Mouse (Mus musculus): ENCODE data around the gene Fn1. TPM values are rescaled to one million over a fixed set of nuclear protein-coding genes. Genes with fewer than 3 reads are reported as not detected.

Fn1 gene
- total RNA-seq, 2 experiments from 2014 or later: 48.9 to 52.3 TPM

DNA sequence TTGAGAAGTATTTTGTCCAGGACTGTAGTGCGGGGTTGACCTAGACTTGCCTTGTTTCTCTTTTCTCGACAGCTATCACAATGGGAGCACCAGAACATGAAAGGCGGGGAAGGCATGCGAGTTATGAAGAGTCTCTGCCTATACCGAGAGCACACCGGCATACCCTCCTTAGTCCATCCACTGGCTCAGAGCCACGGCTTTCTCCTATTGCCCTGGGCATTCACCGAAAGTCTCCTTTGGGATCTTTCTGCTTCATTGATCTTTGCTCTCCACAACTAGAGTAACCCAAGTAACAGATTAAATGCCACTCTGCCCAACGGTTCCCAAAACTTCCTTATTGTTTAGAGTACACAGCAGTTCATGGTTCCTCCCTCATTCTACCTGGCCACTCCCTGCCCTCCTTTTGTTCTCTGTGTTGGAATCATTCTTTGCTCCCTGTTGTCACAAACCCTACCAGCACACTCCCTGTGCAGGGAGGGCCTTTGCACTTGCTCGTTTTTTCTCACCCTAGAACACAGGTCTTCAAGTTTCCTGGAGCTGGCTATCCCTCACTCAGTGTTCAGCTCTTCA, 102.3 kb downstream of the Fn1 start:
- DNase-seq (ENCODE audit: low spot score in 2 of 2): no peak
- intact Hi-C loops (cut with DNase I): no loop called here

DNA sequence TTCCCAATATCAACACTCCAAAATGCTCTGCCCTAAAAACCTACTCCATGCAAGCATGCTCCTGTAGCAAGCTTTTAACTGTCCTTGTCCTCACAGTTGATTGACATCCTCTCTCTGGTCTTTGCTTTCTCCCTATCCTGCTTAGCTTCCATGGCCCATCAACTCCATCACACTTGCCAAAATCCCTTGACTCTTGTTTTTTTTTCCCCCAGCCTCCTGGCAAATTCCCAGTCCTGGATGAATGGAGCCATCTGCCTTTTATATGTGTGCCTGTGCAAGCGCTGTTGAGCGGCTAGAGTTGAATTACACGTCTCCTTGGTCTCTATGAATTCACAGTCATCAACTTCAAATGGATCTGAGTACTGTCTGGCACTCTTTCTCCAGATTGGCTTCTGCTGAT, 112.6 kb downstream of the Fn1 start:
- intact Hi-C loops (cut with DNase I): no loop called here

DNA sequence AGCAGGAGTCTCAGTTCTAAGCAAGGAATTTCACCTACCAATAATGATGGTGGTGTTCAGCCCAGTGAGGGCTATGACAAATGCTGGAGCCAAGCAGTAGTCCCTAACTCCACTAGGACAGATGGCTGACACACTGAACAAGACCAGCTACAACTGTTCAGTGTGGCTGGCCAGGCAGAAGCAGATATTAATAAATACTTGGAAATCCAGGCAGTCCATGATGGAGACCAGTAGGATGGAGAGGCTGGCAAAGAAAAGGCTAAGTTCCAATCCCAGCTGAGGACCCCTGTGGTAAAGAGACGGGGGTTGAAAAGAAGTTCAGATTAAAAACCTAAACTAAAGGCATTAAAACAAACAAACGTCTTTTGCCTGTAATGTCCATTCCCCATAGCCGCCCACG, 113.4 kb downstream of the Fn1 start:
- intact Hi-C loops (cut with DNase I): no loop called here
- DNase-seq (ENCODE audit: low spot score in 2 of 2): no peak

More for the DNA sequence above, 112.6 kb downstream of the Fn1 start:
- DNase-seq (ENCODE audit: low spot score in 2 of 2): no peak

Other genes with a start within 250 kb of the Fn1 start
- under 1 TPM; 0.25 to 0.28 TPM for gene Abca12, start 238.3 kb downstream of the Fn1 start, total RNA-seq (2021)
- gene Atic, start 96.0 kb downstream of the Fn1 start, total RNA-seq (2021): 10 to 100 TPM; 31.4 to 34.3 TPM